Mouse (Mus musculus) frontal cortex, postnatal 14 days (tissue): ENCODE results near the gene Lta.

Experiments
- DNase-seq, 2 experiments: peaks; one replicate each; pipeline ENCODE4 v3.0.0; 2022; ENCODE audit warnings: low spot score in 2 of 2

Gene Lta

GRCm38 (mm10) chr17:35210593-35210992 is 5.4 kb upstream of the Lta start:
- DNase-seq = no peak

GRCm38 (mm10) chr17:35209785-35210535 is 4.8 kb upstream of the Lta start:
- no peak for DNase-seq

GRCm38 (mm10) chr17:35205380-35205769 is 224 bp upstream of the Lta start:
- no peak for DNase-seq

GRCm38 (mm10) chr17:35202442-35202841 is 2.7 kb downstream of the Lta start:
- no peak for DNase-seq

GRCm38 (mm10) chr17:35201787-35202186 is 3.4 kb downstream of the Lta start, which contains the start of gene Tnf:
Tnf (minus strand) TSS chr17:35202007.
- DNase-seq = no peak

- no peak for DNase-seq
Observed at GRCm38 (mm10) chr17:35201128-35201527, 4.0 kb downstream of the Lta start.

GRCm38 (mm10) chr17:35200398-35200797 is 4.8 kb downstream of the Lta start:
- DNase-seq = no peak

GRCm38 (mm10) chr17:35198946-35199345 is 6.2 kb downstream of the Lta start:
- DNase-seq = no peak

- DNase-seq = no peak
Observed at GRCm38 (mm10) chr17:35198029-35198428, 7.1 kb downstream of the Lta start.

GRCm38 (mm10) chr17:35197126-35197525 is 8.0 kb downstream of the Lta start:
- no peak for DNase-seq

GRCm38 (mm10) chr17:35196321-35196641 is 8.9 kb downstream of the Lta start:
- DNase-seq = no peak

- DNase-seq = peak; percentile 71 to 72
Observed at GRCm38 (mm10) chr17:35195631-35196320, 9.4 kb downstream of the Lta start.

- DNase-seq = no peak
Observed at GRCm38 (mm10) chr17:35194844-35195630, 10.1 kb downstream of the Lta start.

- no peak for DNase-seq
Observed at GRCm38 (mm10) chr17:35193881-35194843, 11.0 kb downstream of the Lta start, which contains the start of gene Ltb. Ltb (plus strand) TSS chr17:35194439.

- no peak for DNase-seq
Observed at GRCm38 (mm10) chr17:35192924-35193323, 12.2 kb downstream of the Lta start.

- DNase-seq = no peak
Observed at GRCm38 (mm10) chr17:35191723-35192122, 13.4 kb downstream of the Lta start.

GRCm38 (mm10) chr17:35190096-35190495 is 15.1 kb downstream of the Lta start:
- no peak for DNase-seq

GRCm38 (mm10) chr17:35189186-35189585 is 16.0 kb downstream of the Lta start:
- DNase-seq = no peak

GRCm38 (mm10) chr17:35187959-35188610 is 17.1 kb downstream of the Lta start, which contains the start of gene Lst1:
Lst1 (minus strand) TSS chr17:35188439.
- no peak for DNase-seq

- DNase-seq = no peak
Observed at GRCm38 (mm10) chr17:35187345-35187744, 17.8 kb downstream of the Lta start.

GRCm38 (mm10) chr17:35186681-35187080 is 18.5 kb downstream of the Lta start:
- no peak for DNase-seq
